Mouse (Mus musculus) neutrophil, adult 83 days (primary cell): ENCODE results near the gene Trpv4. TPM values are rescaled to one million over a fixed set of nuclear protein-coding genes. Genes with fewer than 3 reads are reported as not detected.

Experiments used
- total RNA-seq, 2 experiments: library from RNA; stranded (reverse); gene quantifications; one replicate each; pipeline ENCODE4 v1.2.4; 2023

Gene Trpv4
- total RNA-seq: 1 to 10 TPM; 2.3 to 4.9 TPM

GRCm38 (mm10) chr5:114658255-114658654 is at the start of gene Trpv4:
Trpv4 (minus strand) TSS chr5:114658421.

GRCm38 (mm10) chr5:114707265-114708068 is 49.2 kb upstream of the Trpv4 start, which contains the start of gene Tchp:
Tchp (plus strand) TSS chr5:114707760.

GRCm38 (mm10) chr5:114690633-114691567 is 32.7 kb upstream of the Trpv4 start, which contains the start of gene Gltp:
Gltp (minus strand) TSS chr5:114690984.

Other genes starting within 250 kb of the Trpv4 start
- 1 to 10 TPM; 2.5 to 3.0 TPM for gene Mmab, start 214.4 kb downstream of the Trpv4 start, total RNA-seq
- gene Mvk, start 214.2 kb downstream of the Trpv4 start, total RNA-seq: 1 to 10 TPM; 7.9 to 8.3 TPM
- gene Fam222a, start 90.4 kb downstream of the Trpv4 start, total RNA-seq: under 1 TPM; 0.26 to 0.88 TPM
- 100 to 1,000 TPM in 1 of 2 experiments, 10 to 100 TPM in 1; 94.8 to 104 TPM for gene Gltp, start 32.6 kb upstream of the Trpv4 start, total RNA-seq
- gene Tchp, start 49.3 kb upstream of the Trpv4 start, total RNA-seq: 1 to 10 TPM; 4.9 to 5.7 TPM
- gene Ankrd13a, start 116.3 kb upstream of the Trpv4 start, total RNA-seq: 100 to 1,000 TPM; 235 to 237 TPM
- 100 to 1,000 TPM; 139 to 141 TPM for gene Git2, start 117.1 kb upstream of the Trpv4 start, total RNA-seq
- gene 1500011B03Rik, start 165.0 kb upstream of the Trpv4 start, total RNA-seq: 10 to 100 TPM; 17.8 to 19.4 TPM
- gene 4930519G04Rik, start 195.2 kb upstream of the Trpv4 start, total RNA-seq: under 1 TPM; 0.31 to 0.75 TPM
- gene Gm9936, start 200.3 kb upstream of the Trpv4 start, total RNA-seq: not detected
- 10 to 100 TPM; 14.4 to 28.6 TPM for gene Oasl2, start 238.5 kb upstream of the Trpv4 start, total RNA-seq